Mouse (Mus musculus): ENCODE data around the gene Nfatc3.

Nfatc3 gene

DNA sequence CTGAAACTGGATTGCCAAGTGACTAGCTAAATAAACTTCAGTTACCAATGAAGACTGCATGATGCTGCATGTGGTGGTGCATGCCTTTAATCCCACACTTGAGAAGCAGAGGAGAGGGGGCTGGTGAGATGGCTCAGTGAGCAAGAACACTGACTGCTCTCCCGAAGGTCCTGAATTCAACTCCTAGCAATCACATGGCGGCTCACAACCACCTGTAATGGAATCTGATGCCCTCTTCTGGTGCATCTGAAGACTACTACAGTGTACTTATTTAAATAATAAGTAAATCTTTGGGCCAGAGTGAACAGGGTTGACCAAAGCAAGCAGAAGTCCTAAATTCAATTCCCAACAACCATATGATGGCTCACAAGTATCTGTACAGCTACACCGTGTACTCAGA, 64.8 kb downstream of the Nfatc3 start:
- no peak for DNase-seq (ENCODE audit: low read depth in 1 of 2, low spot score in 2 of 2)

DNA sequence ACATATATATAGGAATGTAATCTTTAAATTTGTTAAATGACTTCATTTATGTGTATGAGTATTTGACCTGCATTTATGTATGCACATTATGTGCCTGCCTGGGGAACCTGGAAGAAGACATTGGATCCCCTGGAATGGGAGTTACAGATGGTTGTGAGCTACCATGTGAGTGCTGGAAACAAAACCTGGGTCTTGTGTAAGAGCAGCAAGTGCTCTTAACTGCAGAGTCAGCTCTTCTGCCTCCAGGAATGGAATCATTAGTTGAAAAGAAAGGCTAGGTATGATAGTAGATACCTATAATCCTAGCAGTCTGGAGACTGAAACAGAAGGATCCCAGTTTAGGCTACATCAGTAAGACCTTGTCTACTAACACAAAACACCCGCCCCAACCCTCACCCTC, 67.4 kb downstream of the Nfatc3 start:
- no peak for DNase-seq (ENCODE audit: low read depth in 1 of 2, low spot score in 2 of 2)

DNA sequence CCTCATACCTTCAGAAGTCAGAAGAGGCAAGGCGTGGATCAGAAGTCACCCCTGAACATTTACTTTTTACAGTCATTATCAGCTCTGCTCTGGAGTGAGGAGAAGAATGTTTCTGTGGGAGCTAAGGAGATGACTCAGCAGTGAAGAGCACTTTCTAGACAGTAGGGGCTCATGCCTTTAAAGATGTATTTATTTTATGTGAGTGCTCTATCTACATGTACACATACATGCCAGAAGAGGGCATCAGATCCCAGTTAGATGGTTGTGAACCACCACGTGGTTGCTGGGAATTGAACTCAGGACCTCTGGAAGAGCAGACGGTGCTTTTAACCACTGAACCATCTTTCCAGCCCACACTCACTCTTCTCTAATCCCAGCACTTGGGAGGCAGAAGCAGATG, 68.4 kb downstream of the Nfatc3 start:
- no peak for DNase-seq (ENCODE audit: low read depth in 1 of 2, low spot score in 2 of 2)

DNA sequence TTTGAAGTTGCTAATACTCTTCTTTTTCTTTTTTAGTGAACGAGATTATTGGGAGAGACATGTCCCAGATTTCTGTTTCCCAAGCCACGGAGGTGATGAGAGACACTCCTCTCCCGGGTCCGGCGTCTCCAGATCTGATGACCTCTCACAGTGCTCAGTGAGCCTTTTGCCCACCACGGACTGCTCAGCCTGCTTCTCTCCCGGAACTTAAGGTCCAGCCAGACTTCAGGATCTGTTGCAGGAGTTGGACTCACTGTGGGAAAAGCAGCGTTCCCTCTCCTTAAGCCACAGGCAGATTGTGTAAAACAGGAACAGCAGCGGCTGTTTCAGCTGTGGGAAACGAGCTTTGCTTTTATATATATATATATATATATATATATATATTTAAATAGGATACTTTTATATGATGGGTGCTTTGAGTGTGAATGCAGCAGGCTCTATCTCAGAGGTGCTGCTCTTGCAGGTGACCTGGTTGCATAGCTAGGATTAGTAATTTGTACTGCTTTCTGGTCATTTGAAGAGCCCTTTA, 69.3 kb downstream of the Nfatc3 start:
- no peak for DNase-seq (ENCODE audit: low read depth in 1 of 2, low spot score in 2 of 2)

DNA sequence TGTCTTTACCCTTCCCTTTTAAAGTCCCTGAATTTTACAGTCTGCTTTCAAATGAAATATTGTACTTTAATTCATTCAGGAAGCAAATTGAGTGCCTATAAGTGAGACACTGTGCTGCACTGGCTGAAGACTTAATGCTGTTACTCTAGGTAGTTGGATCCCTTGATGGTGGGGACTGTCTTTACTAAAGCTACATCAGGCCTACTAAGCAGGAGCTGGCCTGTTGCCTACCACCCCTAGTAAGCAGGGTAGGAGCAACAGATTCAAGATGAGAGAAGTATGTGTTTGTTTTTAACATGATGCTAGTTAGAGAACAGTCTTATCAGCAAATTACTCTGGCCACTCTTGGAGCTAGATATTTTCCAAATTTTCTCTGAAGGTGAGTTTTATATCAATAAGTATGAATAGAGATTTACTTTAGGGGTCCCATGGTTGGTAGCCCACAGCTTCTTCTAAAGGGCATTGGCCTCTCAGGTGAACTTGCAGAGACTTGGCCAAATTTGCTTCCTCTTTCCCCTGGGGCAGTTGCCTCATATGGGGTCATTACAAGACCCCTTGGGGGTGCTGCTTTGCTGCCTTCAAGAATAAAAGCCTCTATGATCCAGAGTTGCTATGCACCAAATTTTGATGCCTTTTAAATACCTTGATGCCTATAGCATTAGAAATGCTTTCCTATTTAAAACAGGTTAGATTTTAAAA, 70.7 kb downstream of the Nfatc3 start:
- DNase-seq (ENCODE audit: low read depth in 1 of 2, low spot score in 2 of 2) = no peak

DNA sequence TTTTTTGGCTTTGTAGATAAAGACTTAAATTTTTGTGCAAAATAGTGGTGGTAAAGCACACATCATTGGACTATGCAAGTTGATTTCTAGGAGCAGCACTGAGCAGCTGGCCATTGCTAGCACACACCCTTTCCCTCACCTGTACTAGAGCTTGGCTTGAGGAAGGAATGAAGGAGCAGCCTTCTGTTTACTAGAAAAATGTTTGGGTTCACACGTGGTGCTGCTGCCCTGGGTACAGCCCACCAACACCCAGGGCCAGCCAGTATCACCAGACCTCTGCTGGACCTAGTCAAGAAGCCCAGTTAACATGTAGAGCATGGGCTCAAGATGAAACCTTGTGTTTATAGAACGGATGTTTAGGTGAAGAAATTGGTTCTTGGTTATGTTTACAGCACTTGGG, 71.4 kb downstream of the Nfatc3 start:
- no peak for DNase-seq (ENCODE audit: low read depth in 1 of 2, low spot score in 2 of 2)

DNA sequence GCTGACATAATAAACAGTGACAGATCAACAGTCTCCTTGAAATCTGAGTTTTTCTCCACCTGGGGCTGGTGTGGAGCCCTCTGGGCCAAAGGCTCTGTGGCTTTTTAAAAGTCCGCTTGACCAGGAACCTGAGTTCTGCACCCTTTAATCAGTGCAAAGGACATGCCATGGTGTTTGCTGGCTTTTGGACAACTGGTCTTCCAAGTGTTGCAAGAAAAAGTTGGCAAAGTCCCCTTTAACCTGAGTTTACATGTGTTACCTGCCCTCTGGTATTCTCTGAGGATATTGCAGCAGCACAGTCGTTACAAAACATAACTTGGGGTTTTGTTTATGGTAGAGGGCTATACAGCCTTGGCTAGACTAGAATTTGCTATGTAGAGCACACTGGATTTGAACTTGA, 71.9 kb downstream of the Nfatc3 start:
- no peak for DNase-seq (ENCODE audit: low read depth in 1 of 2, low spot score in 2 of 2)

DNA sequence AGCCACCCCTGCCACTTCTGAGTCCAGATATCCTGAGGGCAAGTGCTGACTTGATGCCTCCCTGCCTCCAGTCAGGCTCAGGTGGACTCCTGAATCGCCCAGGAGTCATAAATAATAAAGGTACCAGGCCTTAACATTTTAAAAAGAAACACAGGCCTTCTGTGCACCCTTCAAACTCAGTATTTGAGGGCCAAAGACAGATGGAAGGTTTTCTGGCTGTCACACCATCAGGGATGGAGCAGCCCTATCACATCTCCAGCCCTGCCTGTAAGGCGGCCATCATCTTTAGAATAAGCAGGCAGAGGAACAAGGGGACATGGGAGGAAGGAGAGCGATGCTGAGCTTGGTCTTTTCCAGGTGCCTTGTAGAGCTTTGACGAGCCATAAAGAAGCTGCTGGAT, 72.4 kb downstream of the Nfatc3 start:
- no peak for DNase-seq (ENCODE audit: low read depth in 1 of 2, low spot score in 2 of 2)

DNA sequence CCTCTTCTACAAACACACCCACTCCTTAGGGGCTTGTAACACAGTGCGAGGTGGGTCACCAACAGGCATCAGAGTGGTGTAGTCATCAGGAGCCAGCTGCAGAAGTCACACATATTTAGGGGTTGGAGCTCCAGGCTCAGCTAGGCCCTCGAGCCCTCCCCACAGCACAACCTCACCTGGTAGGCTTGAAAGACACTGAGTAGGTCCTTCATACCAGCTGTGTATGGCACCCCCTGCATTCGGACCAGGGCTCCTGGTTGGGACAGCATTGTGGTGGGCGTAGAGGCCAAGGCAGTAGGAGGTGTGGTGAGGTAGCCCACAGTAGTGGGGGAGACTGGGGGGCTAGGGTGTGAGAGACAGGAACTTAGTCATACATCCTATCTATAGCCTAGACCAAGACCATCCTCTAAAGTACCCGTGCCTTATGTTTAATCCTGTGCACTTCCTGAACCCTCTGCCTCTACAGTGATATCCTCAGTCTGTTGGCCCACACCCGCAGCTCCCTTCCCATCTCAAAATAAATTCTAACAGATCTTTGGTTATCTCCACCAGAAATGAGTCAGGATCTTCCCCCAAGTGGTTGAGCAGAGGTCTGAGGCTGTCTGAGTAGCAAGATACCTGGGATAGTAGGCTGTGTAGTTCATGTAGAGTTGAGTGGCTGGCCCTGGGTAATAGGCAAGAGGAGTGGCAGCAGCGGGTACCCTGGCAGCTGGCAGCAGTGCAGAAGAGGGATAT, 73.0 kb downstream of the Nfatc3 start:
- no peak for DNase-seq (ENCODE audit: low read depth in 1 of 2, low spot score in 2 of 2)

DNA sequence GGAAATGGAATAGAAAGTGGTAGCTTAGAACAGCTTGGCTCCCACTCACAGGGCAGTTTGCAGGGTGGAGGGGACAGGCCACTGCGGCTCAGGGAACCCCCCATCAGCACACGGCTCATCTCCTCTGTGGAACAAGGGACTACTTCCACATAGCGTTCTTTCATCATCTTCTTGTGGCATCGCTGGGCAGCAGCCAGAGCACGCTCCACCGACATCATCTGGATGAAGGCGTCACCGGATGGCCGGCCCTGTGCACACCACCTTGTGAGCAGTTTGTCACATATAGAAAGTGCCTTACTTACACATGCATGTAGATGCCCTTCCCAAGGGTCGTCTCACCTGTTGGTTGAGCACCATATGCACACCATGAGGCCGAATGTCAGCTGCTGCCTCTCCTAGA, 73.7 kb downstream of the Nfatc3 start:
- no peak for DNase-seq (ENCODE audit: low read depth in 1 of 2, low spot score in 2 of 2)

DNA sequence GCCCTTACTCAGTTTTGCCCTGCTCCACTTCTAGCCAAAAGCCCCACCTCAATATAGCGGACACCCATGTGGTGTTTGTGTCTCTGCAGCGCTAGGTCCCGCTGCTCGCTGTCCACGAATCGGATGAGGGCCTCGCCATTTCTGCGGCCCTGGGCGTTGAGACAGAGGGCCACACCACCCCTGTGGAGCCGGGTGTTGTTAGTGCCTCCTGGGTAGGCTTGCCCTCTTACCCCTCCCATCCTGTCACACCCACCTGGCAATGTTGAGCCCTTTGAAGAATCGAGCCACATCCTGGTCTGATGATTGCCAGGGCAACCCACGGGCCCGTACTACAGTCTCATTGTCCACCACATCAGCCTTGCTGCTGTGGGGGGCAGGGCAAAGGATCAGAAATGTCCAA, 74.9 kb downstream of the Nfatc3 start:
- no peak for DNase-seq (ENCODE audit: low read depth in 1 of 2, low spot score in 2 of 2)

DNA sequence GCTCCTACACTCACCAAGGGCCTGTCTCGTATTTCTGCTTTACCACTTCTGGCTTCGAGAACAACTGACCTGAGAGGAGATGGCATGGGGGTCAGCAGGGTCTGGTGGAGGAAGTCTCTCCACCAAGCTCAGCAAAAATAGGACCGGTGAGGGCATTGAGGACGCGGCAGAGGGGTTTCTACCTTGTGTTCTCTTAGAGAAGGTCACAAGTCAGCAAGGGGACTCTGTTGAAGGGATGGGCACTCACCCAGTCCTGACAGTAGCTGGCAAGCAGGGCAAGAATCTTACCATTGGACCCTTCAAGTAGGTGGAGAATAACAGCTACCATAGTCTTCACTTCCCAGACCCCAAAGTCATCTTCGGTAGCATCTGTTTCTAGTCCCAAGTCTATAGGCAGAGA, 75.3 kb downstream of the Nfatc3 start:
- no peak for DNase-seq (ENCODE audit: low read depth in 1 of 2, low spot score in 2 of 2)

DNA sequence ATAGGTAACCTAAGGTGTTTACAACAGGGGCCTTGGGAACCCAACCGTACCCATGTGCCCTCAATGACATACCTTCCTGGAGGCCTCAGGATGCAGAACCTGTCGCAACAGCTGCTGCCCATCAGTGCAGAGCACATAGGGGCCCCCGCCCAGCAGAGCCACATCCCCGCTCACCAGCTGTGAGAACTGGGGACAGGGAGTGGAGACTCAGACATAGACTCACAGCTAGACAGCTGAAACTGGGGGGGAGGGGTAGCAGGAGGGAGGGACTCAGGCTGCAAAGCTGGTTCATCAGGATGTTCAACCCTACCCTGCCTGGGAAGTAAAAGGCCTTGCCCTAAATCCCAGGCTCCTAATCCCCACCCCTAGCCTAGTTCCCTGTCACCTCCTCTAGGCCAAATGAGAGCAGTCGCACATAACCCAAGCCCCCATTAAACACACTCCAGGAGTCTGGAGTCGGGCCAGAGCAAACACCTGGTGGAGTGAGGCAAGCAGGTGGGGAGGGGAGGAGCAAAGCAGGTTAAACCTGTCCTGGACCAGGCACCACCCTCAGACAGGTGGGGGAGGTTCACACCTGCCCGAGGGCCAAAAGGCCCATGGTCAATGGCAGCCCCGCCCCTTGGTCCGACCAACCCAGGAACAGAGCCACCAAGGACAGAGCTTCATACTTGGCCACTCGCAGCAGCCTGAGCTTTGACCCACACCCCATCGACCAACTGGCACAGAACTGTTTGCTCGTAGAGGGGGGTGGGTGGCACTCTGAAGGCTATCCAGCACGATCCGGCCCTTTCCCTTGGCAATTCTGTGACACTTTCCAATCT, 76.3 kb downstream of the Nfatc3 start:
- no peak for DNase-seq (ENCODE audit: low read depth in 1 of 2, low spot score in 2 of 2)

DNA sequence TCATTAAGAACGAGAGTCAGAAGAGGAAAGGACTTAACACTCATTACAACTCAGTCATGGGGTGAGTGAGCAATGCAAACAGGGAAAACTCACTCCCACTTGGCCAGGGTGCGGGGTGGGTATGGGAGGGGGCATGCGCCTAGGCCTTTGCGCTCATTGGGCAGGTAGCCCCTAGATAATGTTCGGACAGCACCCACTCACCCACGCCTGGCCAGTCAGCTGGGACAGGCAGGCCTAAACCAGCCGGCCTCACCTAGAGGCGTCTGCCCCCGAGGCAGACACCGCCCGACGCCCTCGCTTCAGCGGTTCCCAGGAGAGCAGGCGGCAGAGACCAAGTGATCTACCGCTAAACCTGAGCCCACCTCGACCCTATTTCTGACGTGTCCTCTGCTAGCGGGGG, 77.0 kb downstream of the Nfatc3 start:
- no peak for DNase-seq (ENCODE audit: low read depth in 1 of 2, low spot score in 2 of 2)

DNA sequence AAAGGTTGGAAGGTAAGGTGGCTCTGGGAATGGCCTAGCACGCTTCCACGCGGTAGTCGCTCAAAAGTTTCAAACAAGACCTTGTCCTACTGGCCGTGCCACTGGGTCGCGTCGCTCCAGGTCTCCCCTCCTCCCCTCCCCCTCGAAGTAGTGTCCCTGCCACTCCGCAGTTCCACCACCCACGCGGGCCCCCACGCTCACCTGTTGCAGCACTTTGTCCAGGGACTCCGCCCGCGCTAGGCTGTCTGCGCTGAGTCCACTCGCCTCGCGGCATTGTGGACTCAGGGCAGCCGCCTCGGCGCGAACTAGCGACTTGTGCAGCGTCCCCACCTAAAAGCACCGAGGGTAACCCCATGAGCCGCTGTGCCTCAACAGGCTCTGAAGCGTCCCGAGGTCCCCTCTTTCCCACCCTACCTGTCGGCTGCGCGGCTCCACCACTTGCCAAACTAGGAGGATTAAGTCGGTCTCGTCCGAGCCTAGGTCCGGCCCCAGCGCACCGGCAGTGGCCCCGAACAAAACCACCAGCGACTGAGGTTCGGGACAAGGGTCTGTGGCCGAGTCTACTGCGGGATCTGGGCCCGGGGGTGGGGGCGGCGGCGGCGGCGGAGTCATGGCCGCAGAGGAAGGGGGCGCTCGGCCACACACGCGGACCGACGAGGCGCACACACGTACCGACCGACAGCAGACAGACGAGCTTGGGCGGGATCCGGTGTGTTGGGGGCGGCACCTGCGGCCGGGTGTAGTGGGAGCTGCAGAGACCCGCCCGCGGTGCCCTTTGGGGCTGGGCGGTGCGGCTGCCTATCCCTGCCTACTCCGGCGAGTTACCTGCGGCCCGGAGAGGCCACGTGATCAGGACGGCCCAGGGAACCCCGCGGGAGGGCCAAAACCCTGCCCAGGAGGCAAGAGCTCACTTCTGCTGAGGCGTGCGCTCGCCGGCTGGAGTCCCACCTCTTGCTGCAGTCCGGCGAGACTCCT, 77.8 kb downstream of the Nfatc3 start, which contains the start of gene Esrp2:
Gene Esrp2 (minus strand): TSS at position 819 of the 975 bp plus-strand sequence.
- no peak for DNase-seq (ENCODE audit: low read depth in 1 of 2, low spot score in 2 of 2)

DNA sequence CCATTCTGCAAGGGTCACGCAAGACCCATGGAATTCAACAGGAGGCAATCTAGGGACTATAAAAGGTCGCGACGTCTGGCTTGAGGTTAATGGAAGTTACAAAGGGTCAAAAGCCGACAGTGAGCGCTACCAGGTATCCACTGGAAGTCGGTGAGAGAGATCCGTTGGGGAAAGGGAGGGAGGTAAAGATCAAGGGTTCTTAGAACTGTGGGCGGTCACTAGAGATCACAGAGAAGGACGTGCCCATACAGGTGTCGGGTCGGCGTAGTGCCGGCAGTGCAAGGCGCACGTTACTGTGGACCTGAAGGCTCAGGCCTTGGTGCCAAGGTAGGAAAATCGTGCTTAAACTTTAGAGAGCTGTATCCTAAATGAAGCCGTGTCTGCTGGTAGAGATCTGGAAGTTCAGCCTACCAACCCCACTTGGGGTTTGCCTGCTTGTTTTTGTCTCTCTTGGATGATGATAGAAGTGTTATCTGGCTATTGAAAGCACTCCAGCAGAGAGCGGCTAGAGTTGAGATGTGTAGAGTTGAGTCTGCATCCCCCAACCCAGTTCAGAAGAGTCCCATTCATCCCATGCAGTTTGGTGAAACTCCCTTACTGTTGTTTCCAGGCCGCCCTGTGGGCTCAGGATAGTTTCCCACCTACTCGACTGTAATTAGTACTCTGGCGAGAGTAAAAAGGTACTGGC, 78.7 kb downstream of the Nfatc3 start:
- DNase-seq (ENCODE audit: low read depth in 1 of 2, low spot score in 2 of 2) = no peak

DNA sequence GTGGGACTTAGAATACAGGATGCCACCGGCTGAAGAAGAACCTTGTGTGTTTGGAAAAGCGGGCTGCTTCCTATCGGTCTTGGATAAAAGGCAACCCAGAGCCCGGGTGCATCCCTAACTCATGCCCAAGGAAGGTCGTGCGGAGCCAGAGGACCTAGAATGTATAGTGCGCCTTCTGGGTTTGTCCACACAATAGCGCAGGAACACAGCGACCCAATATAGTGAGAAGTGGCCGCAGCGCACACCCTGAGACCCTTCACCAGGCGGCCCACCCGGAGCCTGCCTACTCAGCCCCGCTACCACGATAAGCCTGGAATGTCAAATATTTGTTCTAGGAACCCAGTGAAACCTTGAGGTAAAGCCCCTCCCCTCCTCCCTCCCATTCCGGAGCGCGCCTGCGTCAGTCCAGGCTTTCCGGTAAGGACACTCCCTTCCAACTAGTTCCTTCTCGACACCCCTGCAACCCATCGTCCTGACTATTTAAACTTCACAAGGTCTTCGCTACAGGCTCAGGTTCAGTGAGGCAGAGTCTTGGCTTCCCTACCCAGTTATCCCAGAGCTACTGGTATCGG, 79.4 kb downstream of the Nfatc3 start:
- no peak for DNase-seq (ENCODE audit: low read depth in 1 of 2, low spot score in 2 of 2)

DNA sequence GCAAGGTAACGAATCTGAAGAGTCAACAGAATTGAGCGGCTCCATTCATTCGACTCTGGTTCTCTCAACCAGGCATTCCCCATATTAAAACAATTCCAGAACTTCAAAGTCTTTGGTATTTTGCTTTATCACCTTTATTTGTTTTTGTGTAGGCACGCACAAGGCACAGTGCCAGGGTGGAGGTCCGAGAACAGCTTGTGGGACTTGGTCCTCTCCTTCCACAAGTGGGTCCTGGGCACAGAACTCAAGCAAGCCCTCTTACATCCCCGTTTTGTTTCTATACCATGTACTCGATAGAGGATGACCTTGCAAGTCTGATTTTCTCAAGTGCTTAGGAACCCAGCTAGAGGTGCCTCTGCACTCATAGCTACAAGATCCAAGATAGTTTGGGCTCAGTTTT, 80.0 kb downstream of the Nfatc3 start:
- DNase-seq (ENCODE audit: low read depth in 1 of 2, low spot score in 2 of 2) = no peak

DNA sequence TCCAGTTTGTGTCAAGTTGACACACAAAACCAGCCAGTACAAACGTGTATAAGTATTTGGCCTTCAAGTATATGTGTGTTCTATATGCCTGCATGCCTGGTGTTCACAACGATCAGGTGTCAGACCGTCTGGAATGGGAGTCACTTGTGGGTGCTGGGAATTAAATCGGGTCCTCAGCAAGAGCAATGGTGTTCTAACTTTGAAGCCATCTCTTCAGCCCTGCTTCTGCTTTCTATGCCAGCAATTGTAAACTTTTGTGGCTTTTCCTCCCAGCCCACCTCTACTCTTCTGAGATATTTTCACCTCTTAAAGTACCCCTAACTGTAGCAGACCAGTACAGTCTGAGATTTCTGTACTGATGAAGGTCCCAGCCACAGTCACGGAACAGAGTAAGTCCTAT, 81.6 kb downstream of the Nfatc3 start:
- no peak for DNase-seq (ENCODE audit: low read depth in 1 of 2, low spot score in 2 of 2)

DNA sequence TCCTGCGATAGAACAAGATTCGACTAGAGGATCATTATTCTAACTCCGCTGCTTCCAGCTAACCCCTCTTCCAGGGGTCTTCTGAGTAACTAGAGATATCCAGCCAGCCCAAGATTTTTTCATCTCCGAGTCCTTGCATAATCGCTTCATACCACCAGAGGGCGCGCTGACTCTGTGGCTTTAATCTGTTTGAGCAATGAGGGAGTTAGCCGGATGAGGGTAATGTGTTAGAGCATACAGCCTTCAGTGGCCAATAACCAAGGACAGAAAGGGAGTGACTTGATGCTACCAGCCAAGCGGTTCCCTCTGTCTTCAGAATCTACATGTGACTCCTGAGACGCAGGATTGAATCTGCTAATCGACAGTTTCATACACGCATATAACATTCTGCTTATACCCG, 82.1 kb downstream of the Nfatc3 start:
- DNase-seq (ENCODE audit: low read depth in 1 of 2, low spot score in 2 of 2) = peak; percentile 59 to 77
